Mouse (Mus musculus) ovary, postnatal 36 days (tissue): Measurements from ENCODE around the gene Slc25a47.
"Not testable (repeated sequence)": the region's sequence is repeated elsewhere in the genome, so short reads cannot be mapped to it uniquely, and the experiment has no call there.

Experiments used
- DNase-seq: peaks from one replicate; pipeline ENCODE4 v3.0.0; 2022; ENCODE audit warnings: low spot score, mixed read lengths

Gene Slc25a47

DNA sequence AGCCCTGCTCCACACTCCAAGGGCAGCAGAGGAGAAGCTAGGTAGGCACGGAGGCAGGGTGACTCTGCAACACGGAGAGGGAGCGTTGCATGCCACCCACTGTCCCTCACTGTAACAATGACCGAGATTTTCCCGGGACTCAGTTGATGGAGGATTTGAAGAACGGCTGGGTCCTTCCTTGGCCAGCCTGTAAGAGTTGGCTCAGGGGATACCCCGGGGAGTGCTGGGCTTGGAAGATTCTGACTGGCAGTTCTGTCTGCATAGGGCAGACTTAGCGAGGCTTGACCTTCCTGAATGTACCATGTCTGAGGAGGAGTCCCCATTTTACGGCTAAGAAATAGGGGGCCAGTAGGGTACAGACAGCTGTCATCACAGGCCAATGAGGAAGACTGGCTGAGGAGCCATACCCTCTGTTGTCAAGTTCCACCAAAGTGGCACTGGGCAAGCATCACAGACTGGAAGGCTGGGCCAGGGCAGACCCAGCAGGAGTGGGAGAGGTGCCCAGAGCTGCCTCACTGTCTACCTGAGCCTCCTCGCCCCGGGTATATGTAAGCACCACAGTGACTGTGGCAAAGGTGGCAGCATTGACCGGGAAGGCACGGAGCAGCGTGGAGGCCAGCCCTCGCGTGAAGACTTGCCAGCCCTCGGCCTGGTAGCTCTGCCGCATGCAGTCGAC is 9.4 kb upstream of the Slc25a47 start:
- DNase-seq, result no peak

DNA sequence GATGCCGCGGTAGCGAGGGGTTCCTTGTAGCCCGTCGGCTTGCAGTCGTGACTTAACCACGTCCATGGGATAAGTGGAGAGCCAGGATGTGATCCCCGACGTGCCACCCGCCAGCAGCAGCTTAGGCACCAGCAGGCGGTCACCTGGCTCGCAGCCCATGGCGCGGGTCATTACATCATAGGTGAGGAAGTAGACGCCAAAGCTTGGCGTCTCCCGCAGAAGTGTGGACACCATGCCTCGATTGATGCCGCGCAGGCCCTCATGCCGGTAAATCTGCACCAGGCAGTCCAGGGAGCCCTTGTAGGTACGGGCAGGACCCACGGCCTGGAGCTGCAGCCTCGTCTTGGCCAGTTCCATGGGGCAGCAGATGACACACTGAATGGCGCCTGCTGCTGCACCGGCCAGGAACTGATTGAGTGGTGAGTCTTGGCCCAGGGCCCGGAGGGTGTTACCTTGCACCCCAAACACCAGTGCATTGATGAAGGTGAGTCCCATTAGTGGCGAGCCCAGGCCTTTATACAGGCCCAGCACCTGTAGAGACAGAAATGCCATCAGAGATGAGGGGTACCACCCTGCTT is 8.8 kb upstream of the Slc25a47 start:
- DNase-seq, result no peak

DNA sequence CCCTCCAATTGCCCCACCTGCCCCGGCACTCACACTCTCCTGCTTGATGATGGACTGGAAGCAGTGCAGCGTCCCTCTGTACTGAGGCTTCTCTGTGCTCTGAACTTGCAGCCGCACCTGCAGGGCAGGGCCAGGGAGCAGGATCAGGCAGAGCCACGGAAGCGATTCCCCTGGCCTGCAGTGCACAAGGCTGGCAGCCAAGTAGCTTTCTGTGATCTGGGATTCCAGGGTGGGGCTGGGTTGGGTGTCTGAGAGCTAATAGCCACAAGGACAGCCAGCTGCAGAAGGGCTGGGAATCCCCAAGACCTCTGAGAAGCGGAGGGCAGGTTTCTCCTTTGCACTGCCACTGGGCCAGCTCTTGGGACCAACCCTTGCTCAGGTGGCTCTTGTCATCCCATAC is 8.2 kb upstream of the Slc25a47 start:
- no peak for DNase-seq

DNA sequence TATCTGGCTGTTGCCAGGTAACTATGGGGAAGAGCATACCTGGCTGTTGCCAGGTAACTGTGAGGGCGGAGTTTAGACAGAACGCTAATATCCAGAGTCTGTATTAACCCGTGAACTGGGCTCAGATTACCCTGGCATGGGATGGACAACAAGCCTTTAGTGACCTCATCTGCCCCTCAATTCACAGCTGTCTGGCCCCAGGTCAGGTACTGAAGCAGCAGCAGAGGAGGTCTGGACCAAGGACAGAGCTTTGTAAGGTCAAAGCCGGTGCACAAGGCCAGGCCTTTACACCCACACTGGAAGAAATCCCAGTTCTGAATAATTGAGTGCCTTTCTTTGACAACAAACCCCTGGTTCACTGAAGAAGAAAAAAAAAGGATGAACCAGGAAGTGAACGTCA is 6.2 kb upstream of the Slc25a47 start:
- DNase-seq, result no peak

DNA sequence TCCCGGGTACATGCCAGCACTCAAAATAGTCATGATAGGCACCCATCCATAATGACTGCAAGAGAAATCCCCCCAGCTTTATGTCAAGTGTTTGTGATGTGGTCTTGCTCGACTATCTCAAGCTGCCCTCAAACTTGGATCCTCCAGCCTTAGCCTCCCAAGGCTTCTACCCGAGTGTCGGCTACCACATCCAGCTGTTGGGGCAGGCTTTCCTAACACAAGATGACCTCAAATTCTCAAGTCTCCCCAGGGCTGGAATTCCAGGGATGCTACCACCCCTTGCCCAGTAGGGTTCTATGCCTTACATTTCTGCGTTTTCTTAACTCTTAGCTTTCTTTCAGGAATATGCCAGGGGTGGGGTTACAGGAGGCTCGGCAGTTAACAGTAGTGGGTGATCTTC is 5.5 kb upstream of the Slc25a47 start:
- no peak for DNase-seq

DNA sequence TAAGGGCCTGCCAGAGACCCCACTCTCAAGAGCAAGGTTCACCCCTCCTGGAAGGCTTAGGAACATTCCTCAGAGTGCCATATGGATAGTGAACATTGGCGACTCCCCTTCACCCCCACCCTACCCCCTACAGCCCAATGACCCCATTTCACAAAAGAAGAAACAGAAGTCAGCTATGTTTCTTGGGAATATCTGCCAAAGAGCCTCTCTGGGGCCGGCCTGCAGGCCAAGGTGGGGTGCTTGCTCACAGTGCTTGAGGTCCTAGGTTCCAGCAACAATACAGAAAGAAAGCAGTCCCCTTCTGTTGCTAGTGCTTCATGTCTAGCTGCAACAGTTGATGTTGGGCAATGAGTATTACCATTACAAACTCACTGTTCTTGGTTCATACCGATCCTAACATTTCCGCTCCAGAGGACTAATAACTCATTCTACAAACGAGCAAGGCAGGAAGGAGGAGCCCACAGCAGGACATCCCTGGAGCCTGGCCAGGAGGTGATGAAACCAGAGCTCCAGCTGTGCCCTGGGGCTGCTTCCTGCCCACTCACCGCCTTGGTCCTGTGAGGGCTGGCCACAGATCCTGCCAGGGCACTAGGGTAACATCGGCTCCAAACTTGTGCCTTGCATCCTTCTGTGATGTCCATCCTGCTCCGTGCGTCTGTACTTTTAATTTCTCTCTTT is 3.7 kb upstream of the Slc25a47 start:
- peak; percentile 63 for DNase-seq

DNA sequence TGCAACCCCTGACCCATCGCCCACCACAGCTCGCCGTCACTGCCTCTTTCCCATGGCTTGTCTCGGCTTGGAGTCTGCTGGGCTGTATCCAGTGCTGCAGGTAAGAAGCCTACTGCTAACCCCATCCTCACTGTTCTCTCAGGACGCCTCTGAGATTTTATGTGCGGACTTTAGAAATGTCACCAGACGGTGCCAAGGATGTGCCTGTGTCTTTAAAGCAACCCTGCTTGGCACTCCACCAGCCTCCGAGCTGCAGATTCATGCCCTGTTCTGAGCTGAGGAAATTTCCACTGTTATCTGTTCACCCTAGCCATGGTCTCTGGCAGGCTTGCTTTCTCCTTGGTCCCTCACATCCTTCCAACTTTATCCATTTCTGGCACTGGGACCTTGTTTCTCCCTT is 3.0 kb upstream of the Slc25a47 start:
- no peak for DNase-seq

DNA sequence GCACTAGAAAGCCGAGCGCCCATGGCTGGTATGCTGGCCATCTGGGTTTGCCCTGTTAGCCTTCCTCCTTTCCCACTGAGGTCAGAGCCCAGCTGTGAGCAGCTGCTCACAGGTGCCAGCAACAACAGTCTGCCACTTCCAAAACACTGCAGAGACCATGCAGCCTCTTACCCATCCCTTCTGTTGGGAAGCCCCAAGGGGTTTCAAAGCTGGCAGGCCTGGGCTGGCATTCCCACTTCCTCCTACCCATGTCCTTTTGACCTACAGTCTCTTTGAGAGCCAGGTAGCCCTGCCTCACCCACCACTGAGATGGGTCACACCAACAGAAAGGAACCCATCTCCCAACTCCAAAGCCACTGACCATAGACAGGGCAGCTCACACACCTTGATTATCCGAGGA is 2.4 kb upstream of the Slc25a47 start:
- DNase-seq, result no peak

DNA sequence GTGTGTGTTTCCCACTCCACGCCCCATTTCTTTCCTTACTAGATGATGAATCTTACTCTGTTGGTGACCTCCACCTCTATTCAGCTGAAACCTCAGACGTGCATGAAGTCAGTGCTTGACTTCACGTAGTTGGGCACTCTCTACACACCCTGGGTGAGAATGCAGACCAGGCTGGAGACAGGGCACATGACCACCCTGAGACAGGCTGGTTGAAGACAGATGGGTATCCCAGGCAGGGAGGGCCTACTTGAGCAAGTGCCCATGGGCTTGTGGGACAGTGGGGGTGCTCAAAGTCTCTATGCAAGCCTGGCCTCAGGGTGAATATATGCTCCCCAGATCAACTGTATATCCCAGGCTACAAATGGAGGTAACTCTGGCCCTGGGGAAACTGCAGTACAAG is 1.5 kb upstream of the Slc25a47 start:
- DNase-seq, result no peak

DNA sequence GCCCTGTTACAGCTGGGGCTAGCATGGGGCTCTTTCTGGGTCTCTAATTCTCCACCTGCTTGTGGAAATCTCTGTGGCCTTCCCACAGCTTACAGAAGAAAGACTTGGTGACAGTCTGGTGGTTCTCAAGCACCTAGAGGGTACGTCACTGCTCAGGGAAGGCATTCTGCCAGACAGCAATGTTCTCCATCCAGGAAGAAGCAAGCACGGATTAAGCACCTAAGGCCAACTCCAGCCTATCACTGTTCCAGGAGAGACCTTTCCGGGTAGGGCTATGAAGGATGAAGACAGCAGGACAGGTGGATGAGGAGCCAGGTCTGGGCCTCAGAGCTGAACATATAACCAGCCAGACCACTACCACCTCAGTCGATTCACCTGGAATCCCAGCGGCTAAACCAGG is 1.1 kb upstream of the Slc25a47 start:
- no peak for DNase-seq

DNA sequence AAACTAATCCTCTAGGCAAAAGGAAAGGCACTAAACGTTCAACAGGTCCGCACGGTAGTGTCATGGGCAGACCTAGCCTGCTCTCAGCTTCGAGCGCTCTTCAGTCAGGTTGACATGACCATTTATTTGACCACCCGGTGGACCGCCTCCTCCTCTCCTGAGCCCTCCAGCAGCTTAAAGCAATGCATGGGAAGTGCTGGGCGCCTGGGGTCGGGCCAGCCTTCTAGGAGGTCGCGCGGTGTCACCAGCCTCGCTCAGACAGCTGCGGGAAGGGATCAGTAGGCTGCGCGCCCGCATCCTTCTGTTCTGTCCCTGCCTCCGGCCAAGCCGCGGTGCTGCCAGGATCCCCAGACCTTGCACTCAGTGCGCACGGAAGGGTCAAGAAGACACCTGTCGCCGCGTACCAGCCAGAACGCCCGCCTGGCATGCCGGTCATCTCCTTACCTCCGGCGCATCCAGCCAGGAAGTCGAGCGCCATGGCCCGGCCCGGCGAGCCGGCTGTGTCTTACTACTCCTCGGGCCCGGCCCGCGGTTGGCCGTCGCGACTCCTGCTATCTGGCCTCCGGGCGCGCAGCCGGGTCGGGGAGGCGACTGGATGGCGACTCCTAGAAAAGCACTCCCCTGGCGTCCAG is 522 bp upstream of the Slc25a47 start:
- no peak for DNase-seq

DNA sequence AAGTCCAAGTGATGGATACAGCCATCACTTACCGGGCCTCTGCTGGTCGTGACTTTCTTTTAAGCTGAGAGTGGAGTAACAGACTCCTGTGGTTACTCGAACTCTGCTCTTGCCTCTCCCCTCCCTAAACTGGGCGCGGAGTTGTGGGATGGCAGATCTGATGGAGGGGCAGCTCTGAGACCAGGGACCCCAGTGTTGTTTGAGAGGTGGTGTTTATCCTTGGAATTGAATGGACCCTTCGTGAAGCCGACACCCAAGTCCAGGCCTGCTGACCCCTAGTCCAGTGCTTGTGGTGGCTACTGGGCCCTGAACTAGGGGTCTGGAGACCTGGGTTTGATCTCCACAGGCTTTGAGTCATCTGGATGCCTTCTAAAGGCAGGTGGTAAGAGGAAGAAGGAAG is 876 bp downstream of the Slc25a47 start:
- no peak for DNase-seq

DNA sequence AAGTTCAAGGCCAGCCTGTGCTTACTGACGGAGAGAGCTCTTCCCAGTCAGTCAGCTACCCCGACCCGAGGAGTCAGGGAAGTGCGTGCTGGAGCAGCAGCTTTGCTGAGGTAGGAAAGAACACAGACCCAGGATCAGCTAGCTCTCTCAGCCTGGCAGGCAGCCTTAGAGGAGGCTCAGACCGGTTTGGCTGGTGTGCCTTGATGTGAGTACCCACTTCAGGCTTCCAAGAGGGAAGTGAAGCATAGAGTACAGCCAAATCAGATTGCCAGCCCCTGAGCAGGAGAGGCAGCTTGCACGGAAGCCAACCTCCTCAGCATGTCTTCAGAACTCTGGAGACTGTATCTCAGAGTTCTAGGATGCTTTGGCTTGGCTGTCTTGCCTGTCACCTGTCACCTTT is 5.3 kb downstream of the Slc25a47 start:
- peak; percentile 34 for DNase-seq

DNA sequence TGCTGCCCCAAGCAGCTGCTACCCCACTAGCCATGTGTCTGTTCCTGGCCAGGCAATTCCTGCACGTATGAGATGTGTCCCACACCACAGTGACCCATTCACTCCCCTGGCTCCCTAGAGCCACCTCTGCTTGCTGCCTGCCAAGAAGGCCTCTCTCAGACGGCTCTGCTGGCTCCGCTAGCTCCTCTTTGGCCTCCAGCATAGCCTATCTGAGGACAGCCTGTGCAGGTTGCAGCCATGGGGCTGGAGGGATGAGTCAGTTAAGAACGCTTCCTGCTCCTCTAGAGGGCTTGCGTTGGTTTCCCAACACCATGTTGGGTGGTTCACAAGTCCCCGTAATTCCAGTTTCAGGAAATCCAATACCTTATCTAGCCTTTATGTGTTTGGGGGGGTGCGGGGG is 6.8 kb downstream of the Slc25a47 start:
- no peak for DNase-seq

DNA sequence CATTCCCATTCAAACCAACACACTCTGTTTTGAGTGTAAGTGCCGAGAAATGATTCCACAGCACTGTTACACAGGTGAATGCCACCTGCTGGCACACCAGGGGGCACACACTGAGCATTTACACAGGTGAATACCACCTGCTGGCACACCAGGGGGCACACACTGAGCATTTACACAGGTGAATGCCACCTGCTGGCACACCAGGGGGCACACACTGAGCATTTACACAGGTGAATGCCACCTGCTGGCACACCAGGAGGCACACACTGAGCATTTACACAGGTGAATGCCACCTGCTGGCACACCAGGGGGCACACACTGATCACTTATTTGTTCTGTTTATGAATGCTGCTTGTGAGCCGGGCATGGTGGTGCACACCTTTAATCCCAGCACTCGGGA is 12.2 kb downstream of the Slc25a47 start:
- DNase-seq, result not testable (repeated sequence)

DNA sequence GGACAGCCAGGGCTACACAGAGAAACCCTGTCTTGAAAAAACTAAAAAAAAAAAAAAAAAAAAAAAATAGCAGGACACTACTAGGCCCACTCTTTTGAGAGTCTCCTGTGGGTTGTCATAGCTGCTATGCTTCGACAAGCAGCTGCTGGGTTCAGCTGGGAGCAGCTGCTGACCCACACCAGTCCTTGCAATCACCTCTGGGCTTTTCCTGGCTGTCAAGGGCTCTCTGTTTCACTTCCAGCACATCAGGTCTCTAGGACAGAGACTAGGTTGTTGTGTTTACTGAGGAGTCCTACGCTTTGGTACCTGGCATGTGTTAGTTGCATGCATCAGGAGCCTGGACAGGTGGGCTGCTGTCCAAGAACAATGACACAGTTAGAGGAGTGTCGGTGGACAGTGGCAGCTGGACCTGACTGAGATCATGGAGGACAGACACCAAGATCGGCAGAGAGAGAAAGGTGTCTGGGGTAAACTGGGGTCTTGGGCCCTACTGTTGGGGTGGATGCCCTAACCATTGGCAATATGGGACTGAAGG is 13.7 kb downstream of the Slc25a47 start:
- no peak for DNase-seq

DNA sequence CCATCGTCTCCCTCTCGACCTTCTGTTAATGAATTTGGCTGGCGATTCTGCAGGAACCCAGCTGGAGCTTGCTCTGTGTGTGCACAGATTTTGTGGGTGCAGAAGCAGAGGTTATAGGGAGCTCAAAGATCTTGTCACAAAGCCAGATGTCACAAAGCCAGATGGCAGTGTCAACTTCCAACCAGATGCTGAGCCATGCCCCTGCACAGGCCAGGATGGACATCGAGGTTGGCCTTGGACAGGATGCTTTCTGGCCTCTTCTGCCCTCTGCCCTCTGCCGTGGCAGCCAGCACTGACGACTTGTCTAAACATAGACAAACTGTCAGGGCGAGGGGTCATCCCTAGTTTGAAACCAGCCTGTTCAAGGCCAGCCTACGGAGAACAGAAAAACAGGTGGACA is 14.3 kb downstream of the Slc25a47 start:
- no peak for DNase-seq

DNA sequence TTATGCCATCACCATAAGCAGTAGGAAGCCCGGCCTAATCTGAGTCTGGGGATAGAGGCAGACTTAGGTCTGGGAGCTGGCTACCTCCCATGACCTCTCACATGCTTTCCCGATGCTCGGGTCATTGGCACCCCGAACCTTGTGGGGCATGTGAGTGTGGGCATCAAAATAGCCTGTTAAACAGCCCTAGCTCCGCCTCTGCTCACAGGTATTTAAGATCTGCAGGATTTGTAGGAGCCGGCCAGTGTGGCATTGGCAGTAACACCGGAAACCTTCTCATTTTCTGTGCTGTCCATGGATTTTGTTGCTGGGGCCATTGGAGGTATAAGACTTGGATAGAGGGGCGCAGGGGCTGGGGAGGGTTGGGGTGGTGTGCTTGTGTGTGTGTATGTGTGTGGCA is 15.0 kb downstream of the Slc25a47 start:
- no peak for DNase-seq

DNA sequence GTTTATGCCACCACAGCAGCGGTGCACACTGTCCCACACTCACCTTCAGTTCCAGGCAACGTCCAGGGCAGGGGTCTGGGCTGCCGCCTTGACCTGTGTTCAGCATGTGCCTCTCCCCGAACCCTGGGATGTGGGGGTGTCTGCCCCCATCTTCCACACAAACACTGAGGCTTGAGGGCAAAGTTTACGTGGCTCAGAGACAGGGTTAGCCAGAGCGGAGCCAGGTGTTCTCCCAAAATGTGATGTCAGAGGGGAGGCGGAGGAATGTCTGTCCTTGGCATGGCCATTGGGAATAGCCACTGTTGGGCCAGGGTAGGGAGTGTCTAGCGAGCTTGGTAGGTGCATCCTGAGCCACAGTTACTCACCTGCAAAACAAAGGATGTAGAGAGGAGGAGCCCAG is 17.0 kb downstream of the Slc25a47 start:
- DNase-seq, result no peak

DNA sequence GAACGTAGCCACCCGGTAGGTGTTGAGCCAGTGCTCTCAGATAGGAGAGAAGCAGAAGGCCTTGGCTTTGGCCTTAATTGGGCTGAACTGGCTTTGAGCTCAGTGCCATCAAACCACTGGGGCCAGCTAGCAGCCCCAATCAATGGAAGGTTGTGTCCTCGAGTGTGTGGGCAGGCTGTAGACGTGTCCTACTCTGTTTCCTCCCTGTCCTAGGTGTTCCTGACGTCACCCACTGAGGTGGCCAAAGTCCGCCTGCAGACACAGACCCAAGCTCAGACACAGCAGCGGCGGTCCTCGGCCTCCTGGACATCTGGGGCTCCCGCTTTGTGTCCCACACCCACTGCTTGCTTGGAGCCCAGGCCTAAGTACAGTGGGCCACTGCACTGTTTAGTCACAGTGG is 19.2 kb downstream of the Slc25a47 start:
- no peak for DNase-seq

DNA sequence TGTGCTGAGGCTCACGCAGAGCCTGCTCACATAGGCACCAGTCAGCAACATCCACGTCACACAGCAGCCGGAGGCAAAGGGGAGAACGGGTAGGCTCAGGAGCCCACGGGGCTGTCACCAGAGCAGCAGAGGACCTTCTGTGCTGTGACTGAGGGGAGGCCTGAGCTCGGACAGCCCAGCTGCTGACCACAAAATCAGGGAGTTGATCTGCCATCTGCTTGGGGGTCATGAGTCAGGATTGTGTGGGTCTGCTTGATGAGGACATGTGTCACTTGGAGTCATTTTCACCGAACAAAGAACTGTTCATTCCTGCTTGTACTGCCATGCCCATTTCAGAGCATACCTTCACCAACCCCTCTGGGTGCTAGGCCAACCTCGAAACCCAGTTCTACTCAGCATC is 20.3 kb downstream of the Slc25a47 start:
- DNase-seq, result no peak

DNA sequence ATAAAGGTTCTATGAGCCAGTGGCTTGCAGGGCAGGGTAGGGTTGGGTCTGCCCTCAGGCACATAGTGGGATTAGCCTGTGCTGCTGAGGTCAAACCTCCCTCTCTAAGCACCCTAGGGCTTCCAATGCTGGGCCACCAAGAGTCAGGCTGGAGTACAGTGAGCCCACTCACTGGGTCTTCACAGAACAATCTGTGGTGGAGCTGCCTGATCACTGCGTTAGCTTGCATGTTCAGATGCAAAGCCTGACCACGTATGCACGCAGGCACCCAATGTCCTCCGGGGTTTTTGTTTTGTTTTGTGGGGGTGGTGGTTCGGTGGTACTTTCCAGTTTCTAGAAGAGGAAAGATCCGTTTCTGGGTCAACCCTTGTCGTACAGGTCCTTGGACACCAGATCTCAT is 21.3 kb downstream of the Slc25a47 start:
- no peak for DNase-seq

DNA sequence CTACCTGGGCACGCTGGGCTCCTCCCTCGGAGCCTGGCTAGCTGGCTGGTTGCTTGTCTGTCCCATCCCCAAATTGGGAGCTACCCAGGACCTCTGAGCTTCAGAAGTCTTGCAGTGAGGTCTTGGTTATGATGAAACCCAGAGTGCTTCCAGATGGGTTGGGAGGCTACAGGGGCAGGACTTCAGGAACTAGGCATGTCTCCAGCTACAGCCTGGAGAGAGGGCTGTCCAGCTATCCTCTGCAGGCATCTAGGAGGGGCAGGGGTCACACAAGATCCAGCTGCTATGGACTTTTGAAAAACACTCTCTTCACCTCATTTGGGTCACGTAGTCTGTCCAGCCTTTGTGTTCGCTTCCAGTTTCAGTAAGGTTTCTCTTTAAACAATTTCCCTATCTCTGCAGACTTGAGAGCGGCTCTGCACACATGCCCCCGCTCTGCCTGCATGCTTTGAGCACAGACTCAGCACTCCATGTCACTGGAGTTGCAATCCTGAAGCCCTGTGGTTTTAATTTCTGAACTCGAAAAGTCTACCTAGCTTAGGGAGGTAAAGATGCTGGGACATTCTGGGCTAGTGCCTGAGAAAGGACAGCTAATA is 21.8 kb downstream of the Slc25a47 start:
- no peak for DNase-seq
